Mouse (Mus musculus): ENCODE measurements around the gene Ech1.

Gene Ech1

GRCm38 (mm10) chr7:28824941-28825685 lies at the start of gene Ech1:
Gene Ech1, plus strand, starts transcription at chr7:28825217.
- DNase-seq (ENCODE audit: low spot score in 2 of 2): peak; percentile 81 to 90

DNA sequence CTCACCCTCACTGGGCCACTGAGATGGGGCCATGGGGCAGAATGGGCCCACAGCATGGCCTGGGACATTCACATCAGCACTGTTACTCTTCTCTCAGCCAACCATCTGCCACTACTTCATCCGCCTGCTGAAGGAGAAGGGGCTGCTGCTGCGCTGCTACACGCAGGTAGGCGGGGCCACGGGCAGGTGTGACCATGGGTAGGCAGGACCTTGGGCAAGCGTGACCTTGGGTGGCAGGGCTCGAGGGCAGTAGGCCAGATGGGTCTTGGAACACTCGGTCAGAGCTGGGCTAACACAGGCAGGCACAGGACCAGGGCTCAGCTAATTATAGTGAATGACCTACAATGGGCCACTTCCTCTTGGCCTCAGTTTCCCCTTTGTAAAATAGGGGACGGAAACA lies 46.2 kb upstream of the Ech1 start:
- DNase-seq (ENCODE audit: low spot score in 2 of 2): no peak

DNA sequence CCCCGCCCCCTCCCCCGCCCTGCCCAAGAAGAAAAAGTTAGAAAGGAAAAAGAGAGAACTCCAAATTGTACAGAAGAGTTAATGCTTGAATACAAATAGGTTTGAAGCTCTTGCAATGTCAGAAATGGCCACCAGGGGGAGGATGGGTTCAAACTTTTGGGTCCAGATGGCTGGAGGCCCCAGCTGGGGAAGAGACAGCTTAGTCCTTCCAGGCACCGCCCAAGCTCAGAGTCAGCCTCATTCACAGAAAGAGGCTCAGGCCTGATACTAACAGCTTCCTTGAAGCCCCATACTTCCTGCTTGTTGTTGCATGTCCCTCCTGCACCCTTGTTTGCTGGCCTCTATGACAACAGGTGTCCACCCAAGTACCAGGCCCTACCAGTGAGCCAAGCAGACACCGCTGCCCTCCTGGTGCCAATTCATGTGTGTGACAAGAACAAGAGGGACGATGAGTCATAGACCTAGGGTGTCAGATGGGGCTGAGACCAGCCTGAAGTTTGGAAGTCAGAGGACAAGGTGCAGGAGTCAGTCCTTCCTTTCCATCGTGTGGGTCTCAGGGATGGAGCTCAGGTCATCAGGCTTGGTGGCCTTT lies 44.9 kb upstream of the Ech1 start:
- peak; percentile 81 to 82 for DNase-seq (ENCODE audit: low spot score in 2 of 2)

- DNase-seq (ENCODE audit: low spot score in 2 of 2): no peak
Observed at GRCm38 (mm10) chr7:28780857-28781256, 44.2 kb upstream of the Ech1 start.

- no peak for DNase-seq (ENCODE audit: low spot score in 2 of 2)
Observed at GRCm38 (mm10) chr7:28781261-28781663, 43.8 kb upstream of the Ech1 start.

DNA sequence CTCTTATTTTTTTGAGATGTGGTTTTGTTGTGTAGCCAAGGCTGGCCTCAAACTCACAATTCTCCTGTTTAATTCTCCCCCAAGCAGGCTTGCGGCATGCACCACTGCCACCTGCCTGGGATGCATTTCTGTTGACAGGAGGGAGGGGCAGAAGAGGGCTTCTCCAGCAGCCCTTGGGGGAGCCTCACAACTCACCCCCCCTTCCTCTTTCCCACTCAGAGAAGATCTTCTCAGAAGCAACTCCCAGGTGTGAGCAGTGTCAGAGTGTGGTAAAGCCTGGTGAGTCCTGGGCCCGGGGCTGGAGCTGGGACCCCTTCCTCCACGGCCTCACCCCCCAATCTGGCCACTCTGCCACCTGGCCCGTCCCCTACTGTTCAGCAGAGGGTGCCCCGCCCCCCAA lies 39.9 kb upstream of the Ech1 start:
- DNase-seq (ENCODE audit: low spot score in 2 of 2): no peak

DNA sequence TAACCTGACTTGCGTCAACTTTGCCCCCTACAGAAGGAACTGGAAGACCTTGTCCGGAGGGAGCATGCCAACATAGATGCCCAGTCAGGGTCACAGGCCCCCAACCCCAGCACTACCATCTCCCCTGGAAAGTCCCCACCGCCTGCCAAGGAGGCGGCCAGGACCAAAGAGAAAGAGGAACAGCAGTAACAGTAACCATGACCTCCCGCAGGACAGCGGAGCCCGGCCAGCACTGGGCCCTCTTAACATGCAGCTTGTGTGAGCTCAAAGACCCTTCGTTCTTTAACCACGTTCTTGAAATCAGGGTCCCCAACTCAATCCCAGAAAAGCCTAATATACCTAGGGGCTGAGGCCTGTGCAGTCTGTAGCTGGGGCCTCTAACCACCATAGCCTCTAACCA lies 37.1 kb upstream of the Ech1 start:
- DNase-seq (ENCODE audit: low spot score in 2 of 2): no peak

- no peak for DNase-seq (ENCODE audit: low spot score in 2 of 2)
Observed at GRCm38 (mm10) chr7:28788307-28789195, 36.5 kb upstream of the Ech1 start, which contains the start of gene Rinl. Gene Rinl, plus strand, starts transcription at chr7:28788969.

- DNase-seq (ENCODE audit: low spot score in 2 of 2): no peak
Observed at GRCm38 (mm10) chr7:28789235-28789634, 35.8 kb upstream of the Ech1 start.

DNA sequence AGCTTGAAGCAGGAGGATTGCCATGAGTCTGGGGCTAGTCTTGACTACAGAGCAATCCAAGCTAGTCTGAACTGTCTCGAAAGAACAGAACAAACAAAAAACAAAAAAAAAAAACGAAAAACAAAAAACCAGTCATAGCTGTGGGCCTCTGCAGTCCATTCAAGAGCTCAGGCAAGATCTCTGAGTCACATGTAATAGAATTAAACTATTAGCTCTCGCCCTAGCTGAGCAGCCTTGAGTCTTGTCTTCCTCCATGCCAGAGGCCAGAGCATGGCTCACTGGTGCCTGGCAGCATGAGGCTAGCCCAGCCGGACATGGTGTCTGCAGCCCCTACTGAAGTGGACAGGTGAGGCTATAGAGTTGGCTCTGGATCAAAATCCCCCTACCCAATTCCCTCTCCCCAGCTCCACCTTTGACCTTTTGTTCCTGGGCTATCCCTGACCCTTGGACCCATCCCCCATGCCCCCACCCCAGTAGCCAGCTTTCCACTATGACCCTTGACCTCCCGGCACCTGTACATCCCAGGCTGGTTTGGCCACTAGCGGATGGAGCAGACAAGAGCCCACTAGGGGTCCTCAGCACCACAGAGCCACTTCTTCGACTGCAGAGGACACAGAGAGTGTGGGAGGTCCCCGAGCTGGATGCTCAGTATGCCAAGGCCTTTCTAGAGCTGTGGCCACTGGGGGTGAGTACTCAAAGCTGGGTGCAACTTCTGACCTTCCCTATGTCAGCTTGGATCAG lies 34.8 kb upstream of the Ech1 start:
- DNase-seq (ENCODE audit: low spot score in 2 of 2): no peak

- DNase-seq (ENCODE audit: low spot score in 2 of 2): no peak
Observed at GRCm38 (mm10) chr7:28791706-28792105, 33.3 kb upstream of the Ech1 start.

GRCm38 (mm10) chr7:28792391-28793185 lies 32.4 kb upstream of the Ech1 start:
- DNase-seq (ENCODE audit: low spot score in 2 of 2): no peak

GRCm38 (mm10) chr7:28793834-28794233 lies 31.2 kb upstream of the Ech1 start:
- no peak for DNase-seq (ENCODE audit: low spot score in 2 of 2)

DNA sequence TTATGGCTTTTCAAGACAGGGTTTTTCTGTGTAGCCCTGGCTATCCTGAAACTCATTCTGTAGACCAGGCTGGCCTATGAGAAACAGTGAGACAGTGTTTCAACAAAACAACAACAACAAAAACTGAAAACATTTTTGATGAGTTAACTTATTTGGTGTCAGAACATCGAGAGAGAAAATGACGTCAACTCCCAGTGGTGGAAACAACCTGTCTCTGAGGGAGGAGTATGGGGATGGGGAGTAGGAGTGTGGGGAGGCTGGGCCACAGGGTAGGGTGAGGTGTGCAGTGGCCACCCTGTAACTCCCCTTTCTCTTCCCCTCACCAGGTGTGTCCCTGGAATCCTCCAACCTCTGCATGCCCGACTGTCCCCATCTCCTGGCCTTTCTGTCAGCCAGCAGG lies 30.5 kb upstream of the Ech1 start:
- no peak for DNase-seq (ENCODE audit: low spot score in 2 of 2)

GRCm38 (mm10) chr7:28795832-28796231 lies 29.2 kb upstream of the Ech1 start:
- DNase-seq (ENCODE audit: low spot score in 2 of 2): no peak

DNA sequence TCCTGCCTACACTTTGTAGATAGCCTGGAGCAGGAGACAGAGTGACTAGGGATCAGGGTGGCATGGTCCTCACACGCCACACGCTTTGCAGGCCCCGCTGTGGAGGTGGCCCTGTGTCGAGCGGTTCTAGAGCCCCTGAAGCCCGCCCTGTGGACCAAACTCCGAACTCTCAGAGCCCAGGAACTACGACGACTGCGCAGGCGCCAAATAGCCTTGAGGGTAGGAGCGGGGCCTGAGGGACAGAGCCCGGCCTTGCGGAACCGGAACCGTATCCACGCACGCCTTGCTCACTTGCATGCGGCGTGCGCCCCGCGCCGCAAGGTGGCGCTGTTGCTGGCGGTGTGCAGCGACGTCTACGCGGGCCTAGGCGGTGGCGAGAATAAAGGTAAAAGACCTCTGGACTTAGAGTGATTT lies 28.4 kb upstream of the Ech1 start:
- peak; percentile 70 to 71 for DNase-seq (ENCODE audit: low spot score in 2 of 2)

DNA sequence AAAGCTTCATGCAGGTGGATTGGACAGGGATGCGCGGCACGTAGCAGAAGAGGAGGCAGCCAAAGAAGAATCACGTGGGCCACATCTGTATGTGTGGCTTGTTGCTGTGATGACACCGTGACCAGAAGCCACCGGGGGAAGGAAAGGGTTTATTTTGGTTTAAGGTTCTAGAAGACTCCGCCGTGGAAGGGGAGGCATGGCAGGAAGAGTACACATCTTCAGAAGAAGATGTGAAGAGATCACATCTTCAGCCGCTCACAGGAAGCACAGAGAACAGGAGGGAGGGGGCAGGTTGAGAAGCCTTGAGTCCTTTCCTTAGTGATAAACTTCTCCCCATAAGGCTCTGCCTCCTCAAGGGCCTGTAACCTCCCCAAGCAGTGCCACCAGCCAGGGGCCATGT lies 25.0 kb upstream of the Ech1 start:
- no peak for DNase-seq (ENCODE audit: low spot score in 2 of 2)

- DNase-seq (ENCODE audit: low spot score in 2 of 2): no peak
Observed at GRCm38 (mm10) chr7:28801451-28801850, 23.6 kb upstream of the Ech1 start.

GRCm38 (mm10) chr7:28801901-28802670 lies 22.9 kb upstream of the Ech1 start:
- DNase-seq (ENCODE audit: low spot score in 2 of 2): peak in 1 of 2 experiments; percentile 80
